Mouse (Mus musculus): ENCODE measurements around the gene Kcnmb3. TPM values are rescaled to one million over a fixed set of nuclear protein-coding genes. Genes with fewer than 3 reads are reported as not detected.
A peak's percentile ranks its signal among the peaks of the same experiment; 100 is the strongest.

Gene Kcnmb3
- total RNA-seq, 4 experiments from 2014 or later: 0.37 to 0.82 (median 0.53) TPM

DNA sequence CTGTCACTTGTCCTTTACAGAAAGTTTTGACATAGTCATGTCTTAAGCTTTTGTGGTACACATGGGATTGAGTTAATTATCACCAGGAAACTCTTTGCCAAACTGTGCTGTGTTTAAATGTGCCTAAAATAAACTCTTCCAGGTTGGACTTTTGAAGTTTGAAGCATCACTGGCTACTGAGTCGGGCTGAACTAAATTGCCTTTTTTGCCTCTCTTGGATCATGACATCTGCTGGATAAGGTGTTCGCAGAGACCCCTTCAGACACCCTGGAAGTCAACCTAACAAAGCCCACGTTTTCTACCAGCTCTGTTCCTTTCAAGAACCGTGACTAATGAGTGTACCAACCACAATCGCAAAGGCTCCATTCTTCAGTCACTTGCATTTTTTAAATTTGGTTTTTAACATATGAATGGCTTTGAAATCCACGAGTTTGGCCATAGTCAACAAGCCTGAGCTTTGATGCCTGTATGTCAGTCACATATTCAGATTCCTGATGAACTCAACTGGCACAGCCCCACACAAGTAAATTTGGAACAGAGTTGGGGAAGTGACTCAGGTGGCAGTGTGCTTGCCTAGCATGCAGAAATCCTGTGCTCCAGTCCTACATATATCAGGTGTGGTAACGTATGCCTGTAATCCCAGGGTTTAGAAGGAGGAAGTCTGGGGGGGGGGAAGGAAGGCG lies 3.2 kb upstream of the Kcnmb3 start:
- DNase-seq (ENCODE audit: low spot score in 2 of 2): no peak

DNA sequence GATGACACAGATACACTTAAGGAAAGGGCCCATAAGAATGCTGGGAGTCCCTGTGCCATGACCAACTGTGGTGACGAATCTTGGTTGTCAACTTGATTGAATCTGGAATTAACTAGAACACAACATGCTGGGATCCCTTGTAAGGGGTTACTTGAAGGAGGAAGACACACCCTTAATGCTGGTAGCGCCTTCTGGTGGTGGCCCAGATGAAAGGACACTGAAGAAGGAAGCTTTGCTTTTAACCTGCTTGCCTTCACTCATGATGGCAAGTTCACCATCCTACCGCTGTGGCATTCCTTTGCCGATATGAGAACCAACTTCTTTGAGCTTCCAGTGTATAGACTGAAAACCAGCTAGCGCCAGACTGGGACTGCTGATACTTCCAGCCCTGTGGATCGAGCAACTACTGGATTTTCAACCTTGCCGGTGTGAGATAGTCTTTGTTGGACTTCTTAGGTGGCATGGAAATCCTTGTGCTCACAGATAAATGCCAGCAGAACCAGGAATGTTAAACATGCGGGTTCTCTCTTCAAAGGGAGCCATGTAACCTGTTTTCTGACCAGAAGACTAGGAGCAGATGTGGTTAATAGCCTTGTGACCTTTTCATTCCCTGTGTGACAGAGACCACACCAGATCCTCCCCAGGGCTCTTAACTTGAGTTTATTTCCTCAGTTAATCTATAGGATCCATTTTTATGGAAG lies 2.5 kb upstream of the Kcnmb3 start:
- no peak for DNase-seq (ENCODE audit: low spot score in 2 of 2)

DNA sequence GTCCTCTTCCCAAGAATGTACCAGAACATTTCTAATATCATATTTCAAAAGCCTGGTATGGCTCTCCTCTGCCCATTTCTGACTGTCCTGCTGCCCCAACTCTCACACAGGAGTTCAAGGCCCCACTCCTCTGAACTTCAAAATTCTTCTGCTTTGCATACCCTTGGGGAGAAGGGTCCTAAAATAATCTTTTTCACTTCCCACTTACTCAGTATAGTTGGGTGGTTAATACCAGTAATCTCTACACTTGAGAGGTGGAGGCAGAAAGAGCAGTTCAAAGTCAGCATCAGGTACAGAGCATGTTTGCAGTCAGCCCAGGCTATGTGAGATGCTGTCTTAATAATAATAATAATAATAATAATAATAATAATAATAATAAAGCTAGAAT lies 1.1 kb downstream of the Kcnmb3 start:
- no peak for DNase-seq (ENCODE audit: low spot score in 2 of 2)

DNA sequence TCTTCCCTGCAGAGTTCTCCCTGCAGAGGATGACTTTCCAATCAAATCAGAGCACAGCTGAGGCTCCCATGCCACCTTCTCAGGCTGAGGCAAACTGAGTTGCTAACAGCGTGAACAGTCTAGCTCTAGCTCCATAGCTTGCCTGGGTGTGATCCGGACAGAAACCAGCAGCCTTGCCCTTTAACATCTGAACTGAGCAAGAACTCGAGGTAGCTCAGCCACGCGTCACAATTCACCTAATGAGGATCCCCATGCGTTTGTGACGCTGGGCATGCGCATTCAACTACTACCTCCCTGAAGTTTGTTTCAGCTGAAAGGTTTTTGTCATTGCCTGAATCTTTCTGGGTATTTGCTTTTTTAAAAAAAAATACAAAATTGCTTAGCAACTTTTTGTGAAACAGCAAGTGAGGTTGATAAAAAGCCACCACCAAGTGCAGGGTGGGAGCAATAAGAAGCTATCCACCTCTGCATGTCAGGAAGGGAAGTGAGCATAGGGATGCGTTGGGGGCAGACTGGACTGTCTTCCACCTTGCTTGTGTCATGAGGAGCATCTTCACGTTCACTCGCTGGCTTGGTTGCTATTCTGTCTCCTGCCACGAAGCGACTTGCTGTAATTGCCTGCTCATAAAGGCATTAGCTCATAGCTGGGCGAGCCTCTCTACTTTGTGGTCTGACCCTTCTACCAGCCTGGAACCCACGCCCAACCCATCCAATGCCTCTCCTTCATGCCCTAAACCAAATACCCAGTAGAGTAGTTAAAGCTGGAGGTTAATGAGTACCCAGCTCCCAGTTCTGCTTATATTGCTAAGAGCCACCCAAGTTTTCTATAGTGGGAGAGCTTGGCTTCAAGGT lies 1.7 kb downstream of the Kcnmb3 start:
- no peak for DNase-seq (ENCODE audit: low spot score in 2 of 2)

DNA sequence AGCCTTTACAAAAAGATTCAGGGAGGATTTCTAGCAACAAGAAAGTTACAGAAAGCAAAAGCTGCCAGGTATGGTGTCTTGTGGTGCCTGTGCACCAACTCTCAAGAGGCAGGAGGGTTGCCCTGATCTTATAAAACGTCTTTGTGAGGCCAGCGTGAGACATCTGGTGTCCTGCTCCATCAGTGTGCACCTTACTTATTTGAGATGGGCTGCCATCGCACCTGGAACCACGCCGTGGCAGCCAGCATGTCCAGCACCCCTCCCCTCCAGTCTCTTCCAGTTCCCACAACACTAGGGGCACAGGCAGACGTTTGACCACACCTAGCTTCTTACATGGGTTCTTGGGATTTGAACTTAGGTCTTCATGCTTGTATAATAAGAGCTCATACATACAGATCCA lies 3.9 kb downstream of the Kcnmb3 start:
- no peak for DNase-seq (ENCODE audit: low spot score in 2 of 2)

DNA sequence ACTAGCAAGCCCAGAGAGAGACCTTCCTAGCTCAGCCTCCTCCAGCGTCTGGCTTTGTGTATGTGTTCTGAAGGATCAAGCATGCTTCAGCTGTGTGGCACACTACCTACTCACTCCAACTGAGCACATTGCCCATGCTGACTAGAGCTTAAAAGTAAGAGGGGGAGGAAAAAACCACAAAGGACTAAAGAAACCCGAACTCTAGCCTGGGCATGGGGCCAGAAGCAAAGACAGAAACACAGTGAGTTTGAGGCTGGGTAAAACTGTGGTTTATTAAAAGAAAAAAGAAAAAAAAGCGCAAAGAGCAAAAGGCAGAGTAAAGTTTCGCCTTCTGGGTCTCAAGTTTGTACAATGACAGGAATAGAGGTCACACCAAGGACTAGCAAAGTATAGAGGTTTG lies 5.5 kb downstream of the Kcnmb3 start:
- DNase-seq (ENCODE audit: low spot score in 2 of 2): no peak

DNA sequence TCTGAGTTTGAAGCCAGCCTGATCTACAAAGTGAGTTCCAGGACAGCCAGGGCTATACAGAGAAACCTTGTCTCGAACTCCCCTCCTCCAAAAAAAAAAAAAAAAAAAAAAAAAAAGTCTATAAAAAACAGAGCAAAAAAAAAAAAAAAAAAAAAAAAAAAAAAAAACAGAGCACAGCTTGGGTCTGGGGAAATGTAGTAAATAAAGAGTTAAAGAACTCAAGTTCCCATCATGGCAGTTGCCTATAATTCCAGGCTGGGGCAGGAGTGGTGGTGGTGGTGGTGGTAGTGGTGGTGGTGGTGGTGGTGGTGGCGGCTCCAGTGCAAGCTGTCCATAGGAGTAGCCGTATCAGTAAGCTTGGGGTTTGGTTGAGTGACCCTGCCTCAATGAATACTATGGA lies 9.0 kb downstream of the Kcnmb3 start:
- no peak for DNase-seq (ENCODE audit: low spot score in 2 of 2)

DNA sequence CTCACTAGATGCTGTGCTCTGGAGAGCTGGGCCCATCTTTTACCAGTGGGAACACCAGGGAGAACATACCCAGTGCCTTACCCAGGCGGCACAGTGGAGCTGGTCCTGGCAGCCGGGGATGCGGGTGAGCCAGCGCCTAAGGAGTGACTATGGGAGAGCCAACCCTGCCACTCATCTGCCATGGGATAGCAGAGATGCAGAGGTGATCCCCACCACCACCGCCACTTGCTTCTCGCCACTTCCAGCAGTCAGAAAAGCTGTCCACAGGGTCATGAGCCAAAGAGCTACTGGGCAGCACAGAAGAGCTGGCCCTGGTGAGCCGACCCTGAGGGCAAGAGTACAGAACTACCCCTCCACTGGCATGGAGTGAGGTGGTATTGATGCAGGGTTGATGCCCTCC lies 12.1 kb downstream of the Kcnmb3 start:
- no peak for DNase-seq (ENCODE audit: low spot score in 2 of 2)

DNA sequence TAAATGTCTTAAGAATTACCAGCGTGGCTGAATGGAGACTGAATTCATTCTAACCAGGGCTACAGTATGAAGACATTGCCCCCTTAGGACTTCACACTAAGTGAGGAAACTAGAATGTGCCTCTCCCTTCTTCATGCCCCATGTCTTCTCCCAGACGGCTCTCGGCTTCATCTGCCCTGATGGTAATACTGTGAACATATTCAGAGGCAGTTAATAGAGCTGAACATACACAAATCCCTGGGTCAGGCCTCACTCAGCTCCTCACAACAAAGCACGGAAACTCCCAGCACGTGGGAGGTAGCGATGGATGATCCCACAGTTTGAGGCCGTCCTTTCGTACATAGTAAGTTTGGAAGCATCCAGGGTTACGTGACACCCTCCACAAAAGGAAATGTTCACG lies 18.8 kb downstream of the Kcnmb3 start:
- DNase-seq (ENCODE audit: low spot score in 2 of 2): no peak

DNA sequence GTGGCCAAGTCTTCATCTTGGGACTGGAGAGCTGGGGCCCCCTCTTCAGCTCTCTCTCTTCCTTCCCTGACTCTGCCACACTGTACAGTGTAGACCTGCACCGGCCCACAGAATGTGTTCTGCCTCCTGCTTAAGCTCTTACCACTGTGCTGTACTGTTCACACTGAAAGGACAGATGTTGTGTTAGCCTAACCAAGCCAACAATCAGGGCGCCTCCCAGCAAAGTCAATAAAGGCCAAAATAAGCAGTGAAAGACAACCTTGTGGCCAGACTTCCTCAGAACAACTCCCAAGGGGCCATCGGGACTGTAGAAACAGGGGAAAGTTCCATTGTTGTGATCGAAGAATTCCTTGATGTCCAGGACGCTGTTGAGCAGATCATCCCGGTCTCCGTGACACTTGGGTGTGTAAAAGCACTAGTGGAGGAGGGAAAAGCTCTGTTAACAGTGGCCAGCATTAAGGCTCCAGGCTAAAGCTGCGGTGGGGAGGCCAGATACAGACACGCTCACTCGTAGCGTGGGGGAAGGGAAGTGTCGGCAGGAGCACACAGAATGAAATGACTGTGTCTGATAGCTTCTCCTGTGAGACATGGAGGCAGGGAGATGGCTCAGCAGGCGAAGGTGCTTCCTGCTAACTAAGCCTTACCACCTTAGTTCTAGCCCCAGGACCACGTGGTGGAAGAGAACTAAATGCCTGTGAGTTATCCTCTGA lies 19.7 kb downstream of the Kcnmb3 start:
- DNase-seq (ENCODE audit: low spot score in 2 of 2): no peak

DNA sequence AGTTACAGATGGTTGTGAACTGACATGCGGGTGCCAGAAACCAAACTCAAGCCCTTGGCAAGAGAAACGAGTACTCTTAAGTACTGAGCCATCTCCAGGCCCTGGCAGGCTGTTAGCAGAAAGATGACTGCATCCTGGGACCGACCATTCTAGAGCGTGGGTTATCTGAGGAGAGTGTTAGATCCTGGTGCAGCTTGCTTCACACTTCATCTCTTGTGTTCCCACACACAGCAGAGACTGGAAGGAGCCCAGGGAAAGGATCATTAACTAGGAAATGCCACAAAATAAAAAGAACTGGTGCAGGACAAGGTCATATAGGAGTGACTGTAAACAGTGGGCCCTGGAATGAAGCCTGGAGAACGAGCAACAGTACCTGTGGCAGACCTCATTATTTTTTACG lies 20.9 kb downstream of the Kcnmb3 start:
- peak in 1 of 2 experiments; percentile 54 for DNase-seq (ENCODE audit: low spot score in 2 of 2)

DNA sequence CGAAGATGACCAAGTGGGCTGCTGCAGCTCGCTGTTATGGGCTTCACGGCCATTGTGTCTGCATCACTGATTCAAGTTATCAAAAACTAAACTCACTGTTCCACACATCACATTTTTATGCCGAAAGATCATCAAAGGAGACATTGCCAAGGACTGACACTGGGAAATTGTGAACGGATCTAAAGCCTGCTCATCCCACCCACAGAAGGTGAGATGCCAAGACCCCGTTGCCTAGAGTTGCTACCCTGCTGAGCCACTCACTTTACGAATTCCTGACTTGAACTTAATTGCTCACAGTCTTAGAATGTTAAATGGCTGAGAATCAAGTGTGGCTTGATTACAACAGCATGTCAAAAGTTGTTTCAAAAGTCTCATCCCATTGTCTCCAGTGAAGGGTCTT lies 21.6 kb downstream of the Kcnmb3 start:
- no peak for DNase-seq (ENCODE audit: low spot score in 2 of 2)

DNA sequence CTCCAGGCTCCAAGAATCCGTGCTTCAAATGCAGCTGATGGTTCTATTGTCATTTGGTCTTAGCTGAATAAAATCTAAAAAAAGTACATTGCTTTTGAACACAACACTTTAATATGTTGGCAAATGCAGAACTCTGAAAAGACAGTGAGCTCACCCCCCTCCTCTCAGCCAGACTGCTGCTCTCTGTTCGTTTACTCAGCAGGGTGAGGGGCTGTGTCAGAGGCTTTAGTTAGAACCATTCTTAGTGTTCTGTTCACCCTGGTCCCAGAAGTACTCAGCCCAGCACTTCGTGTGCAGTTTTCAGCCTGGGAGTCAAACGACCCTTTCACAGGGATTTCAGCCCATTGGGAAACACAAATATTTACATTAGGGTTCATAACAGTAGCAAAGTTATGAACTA lies 23.6 kb downstream of the Kcnmb3 start:
- no peak for DNase-seq (ENCODE audit: low spot score in 2 of 2)

DNA sequence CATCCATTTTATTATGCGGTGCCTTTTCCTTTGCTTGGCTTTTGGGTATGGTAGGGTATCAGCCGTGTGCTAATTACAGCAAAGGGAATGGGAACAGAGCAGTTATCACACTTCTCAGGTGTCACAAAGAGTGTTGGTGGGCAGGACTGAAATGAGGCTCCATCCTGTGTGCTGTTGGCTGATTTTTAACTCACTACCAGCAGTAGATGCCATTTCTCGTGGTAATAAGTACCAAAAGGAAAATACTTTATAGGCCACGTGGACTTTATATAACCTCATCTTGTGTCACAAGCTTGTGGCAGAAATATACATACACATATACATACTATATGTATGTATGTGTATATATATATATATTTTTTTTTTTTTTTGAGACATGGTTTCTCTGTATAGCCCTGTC lies 24.7 kb downstream of the Kcnmb3 start:
- DNase-seq (ENCODE audit: low spot score in 2 of 2): no peak

DNA sequence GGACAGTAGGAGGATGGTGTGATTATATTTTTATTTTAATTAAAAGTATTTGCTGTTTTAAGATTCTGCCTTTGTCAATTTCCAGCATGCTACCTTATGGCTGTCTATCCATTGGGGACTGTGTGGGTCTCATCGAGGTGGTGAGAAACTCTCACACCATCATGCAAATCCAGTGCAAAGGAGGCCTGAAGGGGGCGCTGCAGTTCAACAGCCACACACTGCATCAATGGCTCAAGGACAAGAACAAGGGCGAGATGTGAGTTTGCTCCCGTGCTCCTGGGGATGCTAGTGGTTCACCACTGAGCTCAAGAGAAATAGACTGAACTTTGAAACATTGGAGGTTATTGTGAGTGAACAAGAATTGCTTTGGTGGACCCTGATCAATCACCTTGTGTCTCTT lies 32.3 kb downstream of the Kcnmb3 start:
- no peak for DNase-seq (ENCODE audit: low spot score in 2 of 2)

DNA sequence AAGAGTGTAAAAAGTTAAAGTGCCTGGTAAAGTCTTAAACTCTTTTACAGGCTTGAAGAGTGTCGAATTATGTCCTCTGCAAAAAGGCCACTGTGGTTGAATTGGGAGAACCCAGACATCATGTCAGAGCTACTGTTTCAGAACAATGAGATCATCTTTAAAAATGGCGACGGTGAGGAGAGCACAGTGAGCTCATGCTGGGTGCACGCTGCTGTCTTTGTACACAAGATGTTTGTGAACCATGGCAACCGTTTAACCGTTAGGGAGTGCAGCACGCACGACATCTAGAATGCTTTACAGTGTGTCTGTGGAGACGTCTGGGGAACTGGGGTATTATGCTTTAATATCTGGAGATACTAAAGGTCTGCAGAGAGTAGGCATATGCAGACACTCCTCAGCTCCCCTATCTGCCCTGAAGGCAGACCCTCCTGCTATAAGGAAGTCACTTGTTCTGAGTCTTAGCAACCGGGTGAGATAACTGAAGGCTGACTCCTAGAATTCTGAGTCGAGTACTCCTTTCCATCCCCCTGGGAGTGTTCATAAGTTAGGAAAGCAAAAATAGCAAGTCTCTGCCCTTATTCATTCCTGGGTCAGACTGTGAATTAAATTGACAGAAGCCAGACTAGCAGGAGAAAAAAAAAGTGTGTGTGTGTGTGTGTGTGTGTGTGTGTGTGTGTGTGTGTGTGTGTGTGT lies 37.6 kb downstream of the Kcnmb3 start:
- no peak for DNase-seq (ENCODE audit: low spot score in 2 of 2)

DNA sequence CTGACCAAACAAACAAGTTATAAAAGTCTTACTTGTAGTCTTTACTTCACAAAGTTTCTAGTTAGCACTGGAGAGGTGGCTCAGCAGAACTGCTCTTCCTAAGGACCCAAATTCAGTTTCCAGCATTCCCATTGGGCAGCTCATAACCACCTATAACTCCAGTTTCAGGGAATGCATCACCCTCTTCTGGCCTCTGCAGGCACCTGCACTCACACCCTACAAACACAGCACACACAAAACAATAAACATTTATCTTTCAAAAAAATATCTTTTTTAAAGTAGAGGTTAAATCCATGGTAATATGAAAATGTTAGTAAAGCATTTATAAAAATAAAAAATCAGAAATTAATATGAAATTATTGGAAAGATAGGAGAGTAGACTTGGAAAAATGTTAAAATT lies 50.3 kb downstream of the Kcnmb3 start:
- DNase-seq (ENCODE audit: low spot score in 2 of 2): no peak

DNA sequence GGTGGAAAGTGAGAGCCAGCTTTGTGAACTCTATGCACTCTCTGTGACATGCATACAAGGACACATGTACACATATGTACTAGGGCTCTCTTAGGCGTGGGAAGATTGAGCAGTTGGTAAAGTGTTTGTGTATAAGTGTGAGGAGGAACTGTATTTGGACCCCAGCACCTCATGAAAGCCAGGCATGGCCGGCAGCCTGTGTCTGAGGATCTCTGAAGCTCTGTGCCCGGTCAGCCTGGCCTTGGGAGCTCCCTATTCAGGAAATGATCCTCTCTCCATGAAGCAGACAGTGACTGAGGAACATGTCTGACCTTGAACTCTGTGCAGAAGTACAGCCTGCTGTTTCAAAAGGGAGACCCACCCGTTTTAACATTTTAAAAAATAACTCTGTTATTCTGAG lies 53.3 kb downstream of the Kcnmb3 start:
- DNase-seq (ENCODE audit: low spot score in 2 of 2): no peak

DNA sequence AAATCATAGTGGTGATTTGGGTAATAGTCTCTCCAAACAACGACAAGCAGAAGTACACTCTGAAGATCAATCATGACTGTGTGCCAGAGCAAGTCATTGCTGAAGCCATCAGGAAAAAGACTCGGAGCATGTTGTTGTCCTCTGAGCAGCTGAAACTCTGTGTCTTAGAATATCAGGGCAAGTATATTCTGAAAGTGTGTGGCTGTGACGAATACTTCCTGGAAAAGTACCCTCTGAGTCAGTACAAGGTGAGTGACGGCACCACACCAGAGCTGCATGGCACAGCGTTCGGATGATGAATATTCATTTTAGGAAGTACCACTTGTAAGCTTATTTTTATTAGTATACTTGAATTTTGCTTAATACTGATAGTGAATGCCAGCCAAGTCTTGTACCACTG lies 54.2 kb downstream of the Kcnmb3 start:
- no peak for DNase-seq (ENCODE audit: low spot score in 2 of 2)

DNA sequence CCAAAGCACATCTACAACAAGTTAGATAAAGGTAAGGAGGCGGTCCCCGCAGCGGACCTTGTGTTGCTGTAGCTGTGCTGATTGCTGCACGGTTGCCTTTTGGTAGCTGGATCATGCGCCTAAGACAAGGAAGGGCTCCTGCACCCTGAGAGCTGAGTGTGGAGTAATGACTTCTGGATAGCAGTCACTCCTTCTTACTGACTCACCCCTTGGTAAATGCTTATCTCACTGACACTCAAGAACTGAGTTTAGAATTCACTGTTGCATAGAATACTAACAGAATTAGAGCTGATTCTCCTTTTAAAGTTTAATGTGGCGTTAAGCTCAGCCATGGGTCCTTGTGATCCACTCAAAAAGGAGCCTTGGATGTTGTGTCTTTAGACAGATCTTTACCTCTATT lies 54.7 kb downstream of the Kcnmb3 start:
- DNase-seq (ENCODE audit: low spot score in 2 of 2): no peak

DNA sequence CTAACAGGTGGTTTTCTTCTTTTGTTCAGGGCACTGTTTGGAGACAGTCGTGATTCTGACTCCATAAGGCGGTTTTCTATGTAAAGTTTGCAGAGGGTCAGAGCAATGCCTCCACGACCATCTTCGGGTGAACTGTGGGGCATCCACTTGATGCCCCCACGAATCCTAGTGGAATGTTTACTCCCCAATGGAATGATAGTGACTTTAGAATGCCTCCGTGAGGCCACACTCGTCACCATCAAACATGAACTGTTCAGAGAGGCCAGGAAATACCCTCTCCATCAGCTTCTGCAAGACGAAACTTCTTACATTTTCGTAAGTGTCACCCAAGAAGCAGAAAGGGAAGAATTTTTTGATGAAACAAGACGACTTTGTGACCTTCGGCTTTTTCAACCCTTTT lies 55.9 kb downstream of the Kcnmb3 start:
- no peak for DNase-seq (ENCODE audit: low spot score in 2 of 2)
